Mouse (Mus musculus) kidney, adult 18-20 months (tissue): ENCODE measurements around the gene Tmem120b.

ENCODE experiments used
- DNase-seq: peaks from one replicate; pipeline ENCODE4 v3.0.0; 2021

Gene Tmem120b

DNA sequence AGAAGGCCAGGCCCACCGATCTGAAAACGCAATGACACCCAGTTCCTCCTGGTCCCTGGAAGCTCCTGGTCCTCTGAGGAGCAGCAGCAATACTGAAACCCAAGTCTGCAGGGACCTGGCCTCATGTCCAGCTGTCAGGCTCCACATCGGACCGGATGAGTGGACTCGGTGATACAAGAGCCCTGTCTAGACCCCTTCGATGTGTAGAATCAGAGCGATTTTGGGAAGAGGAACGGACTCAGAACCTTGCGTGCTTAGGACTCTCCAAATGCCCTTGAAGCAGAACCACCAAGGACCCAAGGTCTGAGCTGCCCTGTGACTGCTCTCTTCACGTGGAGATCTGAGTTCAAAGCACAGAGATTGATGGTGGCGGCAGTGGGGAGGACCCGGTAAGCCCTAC, at the start of gene Tmem120b:
Gene Tmem120b, plus strand, starts transcription at position 301 of the 400 bp plus-strand sequence.
- no peak for DNase-seq

DNA sequence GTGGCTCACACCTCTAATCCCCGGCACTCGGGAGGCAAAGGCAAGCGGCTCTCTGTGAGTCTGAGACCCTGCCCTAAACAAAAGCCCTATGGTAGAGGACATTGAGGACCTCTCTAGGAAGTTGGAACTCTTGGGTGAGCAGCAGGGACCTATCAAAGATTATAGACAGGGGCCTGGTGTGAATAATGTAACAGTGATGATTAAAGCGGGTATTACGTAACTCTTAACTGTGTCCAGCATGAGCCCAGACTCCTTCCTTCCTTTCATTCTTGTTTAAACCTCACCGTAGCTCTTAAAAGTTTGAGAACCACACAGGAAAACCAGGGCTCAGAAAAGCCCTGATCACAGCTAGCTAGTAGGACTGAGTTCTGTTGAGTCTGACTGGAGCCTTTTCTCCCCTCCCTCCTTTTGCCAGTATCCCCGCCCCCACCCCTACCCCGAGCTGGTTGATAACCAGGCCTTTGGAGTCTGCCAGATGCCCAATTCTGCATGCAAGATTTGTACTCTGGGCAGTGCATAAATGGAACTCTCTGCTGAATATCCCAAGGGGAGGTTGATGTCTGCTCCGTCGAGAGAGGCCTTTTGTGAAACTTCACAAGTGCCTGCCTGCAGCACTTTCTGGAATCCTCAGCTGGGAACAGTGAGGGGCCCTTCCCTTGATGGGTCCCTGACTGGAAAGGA, 48.7 kb upstream of the Tmem120b start:
- no peak for DNase-seq

DNA sequence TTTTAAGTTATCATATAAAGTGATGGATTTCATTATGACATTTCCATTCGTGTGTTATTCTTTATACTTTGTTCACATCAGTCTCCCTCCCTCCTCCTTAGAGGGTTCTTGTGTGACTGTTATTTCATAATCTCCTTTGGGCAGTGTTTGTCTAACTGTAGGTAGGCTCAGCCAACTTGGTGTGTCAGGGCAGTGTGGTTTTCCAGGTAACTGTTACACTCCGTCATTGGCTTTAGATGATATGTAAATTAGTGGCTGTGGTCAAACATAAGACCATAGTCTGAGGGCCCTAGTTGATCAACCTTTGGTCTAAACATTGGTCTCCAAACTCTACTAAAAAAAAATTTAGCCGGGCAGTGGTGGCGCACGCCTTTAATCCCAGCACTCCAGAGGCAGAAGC, 47.8 kb upstream of the Tmem120b start:
- no peak for DNase-seq

DNA sequence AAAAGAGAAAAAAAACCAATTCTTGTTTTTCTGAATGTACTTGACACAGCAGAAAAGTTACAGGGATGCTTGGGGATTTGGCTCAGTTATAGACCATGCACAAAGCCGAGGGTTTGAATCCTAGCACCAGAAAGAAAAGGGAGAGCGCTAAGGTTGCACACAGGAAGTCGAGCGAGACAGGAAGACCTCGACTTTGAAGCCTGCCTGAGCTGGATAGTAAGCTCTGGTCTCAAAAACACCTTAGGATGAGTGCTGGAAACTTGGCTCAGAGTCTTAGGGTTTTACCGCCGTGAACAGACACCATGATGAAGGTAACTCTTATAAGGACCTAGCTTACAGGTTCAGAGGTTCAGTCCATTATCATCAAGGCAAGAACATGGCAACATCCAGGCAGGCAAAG, 46.8 kb upstream of the Tmem120b start:
- DNase-seq = no peak

DNA sequence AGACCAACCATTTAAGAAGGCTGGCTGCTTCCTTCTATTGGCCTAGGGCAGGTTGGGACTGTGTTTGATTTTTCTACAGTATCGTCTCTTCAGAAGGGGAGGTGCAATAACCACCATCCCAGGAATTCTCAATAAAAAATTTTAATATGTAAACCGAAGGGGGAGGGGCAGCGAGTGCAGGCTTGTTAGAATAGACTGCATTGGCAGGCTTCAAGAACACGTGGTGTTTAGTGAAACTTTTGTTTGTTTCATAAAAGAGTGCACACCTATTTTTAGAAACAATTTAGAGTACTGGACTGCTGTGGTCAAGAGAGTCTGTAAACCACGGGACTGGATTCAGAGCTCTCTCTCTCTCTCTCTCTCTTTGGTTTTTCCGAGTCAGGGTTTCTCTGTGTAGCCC, 45.2 kb upstream of the Tmem120b start:
- no peak for DNase-seq

DNA sequence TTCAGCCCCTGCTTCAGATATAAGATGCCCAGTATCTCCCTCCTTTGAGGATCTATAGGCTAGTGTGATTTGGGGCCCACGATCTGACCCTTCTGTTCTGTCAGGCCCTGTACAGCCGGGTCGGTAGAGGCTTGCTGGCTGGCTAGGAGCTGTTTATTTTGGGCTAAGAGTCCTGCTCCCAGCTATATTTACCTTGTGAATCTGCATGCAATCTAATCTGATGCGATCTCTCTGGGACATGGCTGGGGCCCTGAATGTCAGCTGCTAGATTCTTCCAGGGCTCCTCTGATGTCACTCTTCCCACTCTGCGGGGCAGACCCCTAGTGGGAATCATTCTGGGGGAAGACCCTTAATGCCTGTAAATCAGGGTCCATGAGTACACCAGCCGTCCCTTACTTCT, 43.9 kb upstream of the Tmem120b start:
- no peak for DNase-seq

DNA sequence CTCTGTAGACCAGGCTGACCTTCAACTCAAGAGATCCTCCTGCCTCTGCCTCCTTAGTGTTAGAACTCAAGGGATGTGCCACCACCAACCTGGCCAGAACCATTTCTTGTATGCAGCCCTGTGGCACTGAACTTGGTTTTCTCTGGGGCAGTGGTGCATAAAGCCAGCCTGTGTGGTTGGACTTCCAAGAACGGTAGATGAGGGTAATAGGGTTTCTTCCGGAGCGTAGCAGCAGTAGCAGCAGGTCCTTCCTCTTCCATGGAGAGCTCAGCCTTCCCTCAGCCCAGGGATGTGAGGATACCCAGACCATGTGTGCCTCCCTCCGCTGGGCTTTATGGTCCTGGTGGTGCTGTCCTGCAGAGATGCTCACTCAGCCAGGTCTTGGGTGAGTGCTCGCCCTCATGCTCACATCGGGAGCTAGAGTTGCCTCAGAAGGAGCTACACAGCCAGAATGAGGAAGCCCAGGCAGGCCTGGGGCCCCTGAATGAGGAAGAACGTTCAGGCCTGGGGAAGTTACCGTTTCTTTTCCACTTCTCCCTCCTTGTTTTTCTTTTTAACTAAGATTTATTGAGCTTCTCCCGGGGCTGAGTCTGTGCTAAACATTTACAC, 43.1 kb upstream of the Tmem120b start:
- peak; percentile 31 for DNase-seq

DNA sequence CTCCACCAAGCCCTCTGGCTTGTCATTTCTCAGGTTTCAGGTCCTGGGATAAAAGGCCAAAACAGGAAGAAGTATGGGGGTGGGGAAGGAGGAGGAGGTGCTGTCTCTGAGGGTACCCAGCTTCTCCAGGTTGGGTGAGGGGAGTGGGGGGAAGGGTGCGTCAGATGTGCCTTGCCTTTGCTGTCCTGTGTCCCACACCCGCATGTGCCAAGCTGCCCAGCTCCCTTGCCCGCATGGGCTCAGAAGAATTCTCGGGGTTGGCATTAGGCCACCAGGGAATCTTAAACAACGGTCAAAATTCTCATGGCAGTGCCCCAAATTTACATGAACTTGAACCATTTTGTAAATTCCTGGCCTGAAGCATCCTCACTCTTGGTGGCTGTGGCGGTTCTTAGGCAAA, 41.8 kb upstream of the Tmem120b start:
- DNase-seq = peak; percentile 55

DNA sequence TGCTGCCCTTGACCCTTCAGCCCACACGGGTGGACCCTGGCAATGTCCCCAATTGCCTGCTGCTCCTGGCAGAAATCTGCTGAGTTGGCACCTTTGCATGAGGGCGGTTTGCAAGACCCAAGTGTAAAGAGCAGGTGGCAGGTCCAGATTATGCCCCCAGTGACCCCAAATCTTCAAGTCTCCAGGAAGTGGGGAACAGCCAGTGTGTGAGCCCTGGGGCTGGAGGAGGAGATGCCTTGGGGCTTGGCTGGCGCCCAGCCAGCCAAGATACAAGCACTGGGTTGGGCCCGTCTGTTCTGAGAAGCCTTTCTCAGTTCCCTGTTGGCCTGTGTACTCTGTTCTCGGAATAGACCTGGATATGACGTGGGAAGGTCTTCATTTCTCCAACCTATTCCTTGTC, 40.8 kb upstream of the Tmem120b start:
- DNase-seq = peak; percentile 49

DNA sequence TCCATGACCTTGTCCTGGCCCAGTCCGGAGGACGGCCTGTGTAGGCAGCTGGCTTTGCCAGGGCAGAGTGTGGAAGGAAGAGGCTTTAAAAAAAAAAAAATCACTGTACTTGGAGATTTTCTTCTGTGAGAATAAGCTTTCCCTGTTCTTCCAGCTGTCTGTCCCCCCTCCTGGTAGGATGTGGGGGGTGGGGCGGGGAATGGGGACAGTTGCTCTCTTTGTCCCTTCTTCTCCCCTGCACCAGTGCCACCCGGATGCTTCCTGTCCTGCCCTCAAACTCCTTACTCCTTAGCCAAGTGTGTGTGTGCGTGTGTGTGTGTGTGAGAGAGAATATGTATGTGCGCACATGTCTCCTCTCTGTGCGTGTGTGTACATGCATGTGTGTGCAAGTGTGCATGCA, 38.5 kb upstream of the Tmem120b start:
- no peak for DNase-seq

DNA sequence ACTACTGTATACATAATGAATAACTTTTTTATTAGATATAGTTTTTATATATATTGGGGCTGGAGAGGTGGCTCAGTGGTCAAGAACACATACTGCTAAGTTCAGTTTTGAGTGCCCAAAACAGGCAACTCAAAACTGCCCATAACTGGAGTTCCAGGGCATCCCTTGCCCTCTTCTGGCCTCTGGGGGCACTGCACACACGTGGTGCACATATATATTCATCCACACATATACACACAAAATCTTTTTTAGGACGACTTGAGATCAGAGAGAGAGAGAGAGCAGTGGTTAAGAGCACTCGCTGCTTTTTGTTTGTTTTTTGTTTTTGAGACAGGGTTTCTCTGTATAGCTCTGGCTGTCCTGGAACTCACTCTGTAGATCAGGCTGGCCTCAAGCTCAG, 36.9 kb upstream of the Tmem120b start:
- DNase-seq = no peak

DNA sequence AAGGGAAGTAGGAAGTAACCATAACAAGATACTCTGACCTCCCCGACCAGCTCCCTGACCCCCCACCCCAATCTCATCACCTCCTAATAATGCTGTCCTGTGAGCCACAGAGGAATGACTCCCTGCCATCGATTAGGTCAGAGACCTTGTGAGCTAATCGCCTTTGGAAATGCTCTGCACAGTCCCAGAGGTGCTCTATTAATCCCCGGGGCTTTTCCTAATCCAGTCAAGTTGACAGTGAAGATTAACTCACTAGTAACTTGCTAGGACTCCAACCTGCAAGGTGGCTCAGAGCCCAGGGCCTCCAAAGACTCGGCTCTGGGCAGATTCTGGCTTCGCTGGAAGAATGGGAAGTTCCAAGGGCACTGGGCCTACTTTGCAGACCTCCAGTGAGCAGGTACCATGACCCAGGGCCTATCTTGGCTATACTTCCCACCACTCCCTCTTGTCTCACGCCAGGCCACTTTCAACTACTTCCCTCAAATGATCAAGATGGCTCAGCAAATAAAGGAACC, 34.5 kb upstream of the Tmem120b start:
- no peak for DNase-seq

DNA sequence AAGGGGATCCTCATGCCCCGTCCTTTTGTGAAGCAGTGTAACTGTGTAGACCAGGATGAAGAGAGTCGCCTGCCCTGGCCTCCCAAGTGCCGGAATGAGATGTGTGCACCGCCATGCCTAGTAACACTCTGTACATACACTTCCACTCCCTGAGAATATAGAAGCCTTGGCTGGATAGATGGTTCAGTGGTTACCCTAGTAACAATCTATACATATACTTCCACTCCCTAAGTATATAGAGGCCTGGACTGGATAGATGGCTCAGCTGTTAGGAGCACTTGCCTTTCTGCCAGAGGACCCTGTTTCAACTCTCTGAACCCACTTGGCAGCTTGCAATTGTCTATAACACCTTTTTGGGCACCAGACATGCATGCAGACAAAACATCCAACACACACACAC, 33.1 kb upstream of the Tmem120b start:
- no peak for DNase-seq

DNA sequence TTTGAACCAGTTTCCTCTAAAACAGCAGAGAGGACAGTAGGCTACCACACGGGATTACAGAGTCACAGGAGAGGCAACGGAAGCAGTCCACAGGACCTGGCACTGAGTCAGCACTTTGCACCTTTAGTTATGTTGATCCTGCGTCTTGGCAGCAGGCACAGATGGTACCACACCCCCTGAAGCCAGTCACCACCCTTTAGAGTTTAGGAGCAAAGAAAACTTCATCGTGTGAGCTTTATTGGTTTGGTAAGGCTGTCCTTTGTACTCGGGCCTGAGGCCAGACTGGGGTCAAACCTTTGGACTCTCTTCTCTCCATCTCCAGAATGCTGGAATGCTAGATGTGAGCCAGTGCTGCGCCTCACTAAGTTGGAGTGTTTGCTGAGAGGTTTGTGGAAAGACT, 32.7 kb upstream of the Tmem120b start:
- peak; percentile 81 for DNase-seq

DNA sequence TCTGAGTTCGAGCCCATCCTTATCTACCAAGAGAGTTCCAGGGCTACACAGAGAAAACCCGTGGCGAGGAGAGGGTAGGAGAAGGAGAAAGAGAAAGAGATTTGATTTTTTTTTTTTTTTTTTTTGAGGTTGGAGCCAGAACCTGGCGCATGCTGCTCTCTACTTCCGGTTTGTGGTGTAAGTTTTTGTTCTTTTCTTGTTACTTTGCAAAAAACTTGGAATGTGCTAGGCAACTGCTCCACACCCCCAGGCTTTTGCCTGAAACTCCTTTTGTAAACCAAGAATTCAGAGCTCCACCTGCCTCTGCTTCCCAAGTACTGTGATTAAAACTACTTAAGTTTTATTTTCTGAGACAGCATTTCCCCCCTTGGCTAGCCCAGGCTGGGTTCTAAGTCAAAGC, 30.1 kb upstream of the Tmem120b start:
- DNase-seq = no peak

DNA sequence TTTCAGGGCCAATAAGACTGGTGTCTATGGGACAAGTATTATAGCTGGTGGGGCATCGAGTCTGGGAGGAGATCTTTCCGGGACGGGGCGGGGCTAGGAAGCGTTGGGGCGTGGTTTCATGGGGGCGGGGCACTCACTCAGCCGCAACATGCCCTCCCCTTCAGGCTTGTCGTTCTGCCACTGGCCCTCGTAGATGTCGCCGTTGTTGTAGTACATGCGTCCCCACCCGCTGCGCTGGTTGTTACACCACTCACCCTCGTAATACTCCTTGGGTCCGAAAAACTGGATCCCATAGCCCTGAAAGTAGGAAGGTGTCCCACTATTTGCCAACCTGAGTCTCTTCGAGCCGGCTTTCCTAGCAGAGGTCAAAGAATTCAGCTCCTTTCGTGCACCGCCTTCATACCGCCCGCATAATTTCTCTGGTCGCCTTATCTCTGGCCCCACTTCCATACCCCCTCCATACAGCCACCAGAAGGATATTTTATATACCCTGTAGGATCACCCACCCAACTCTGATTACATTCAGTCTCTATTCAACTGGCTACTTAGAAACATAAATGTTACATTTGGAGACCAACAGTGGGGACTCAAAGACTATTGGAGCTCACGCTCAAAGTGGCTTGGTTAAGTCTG, 29.0 kb upstream of the Tmem120b start:
- DNase-seq = peak; percentile 85

DNA sequence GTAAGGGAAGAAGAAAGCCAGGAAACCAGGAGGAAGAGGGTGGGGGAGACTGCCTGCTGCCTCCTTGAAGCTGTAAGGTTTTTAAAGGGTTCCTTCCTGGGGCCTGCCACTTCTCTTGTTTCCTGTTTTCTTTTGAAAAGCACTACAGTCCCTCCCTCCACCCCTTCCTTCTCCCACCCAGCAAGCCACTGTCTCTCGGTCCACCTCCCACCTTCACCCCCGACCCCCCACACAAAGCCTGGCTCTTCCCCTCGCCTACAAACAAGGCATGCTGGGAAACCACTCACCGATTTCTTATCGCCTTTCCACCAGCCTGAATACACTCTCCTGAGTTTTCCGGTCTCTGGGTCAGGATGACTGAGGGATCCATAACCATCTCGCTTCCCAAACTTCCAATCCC, 27.4 kb upstream of the Tmem120b start:
- no peak for DNase-seq

DNA sequence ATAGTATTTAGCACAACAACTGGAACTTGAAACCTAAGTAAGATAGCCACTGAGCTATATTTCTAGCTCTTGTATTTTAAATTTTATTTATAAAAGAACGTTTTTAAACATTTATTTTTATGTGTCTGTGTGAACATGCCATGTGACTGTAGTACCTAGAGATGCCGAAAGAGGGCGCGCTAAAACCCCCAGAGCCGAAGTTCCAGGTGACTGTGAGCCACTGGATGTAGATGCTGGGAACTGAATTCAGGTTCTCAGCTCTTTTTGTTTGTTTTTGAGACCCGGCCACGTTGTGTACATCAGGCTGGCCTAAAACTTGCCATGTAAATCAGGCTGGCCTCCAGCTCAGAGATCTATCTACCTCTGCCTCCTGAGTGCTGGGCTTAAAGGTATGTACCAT, 24.4 kb upstream of the Tmem120b start:
- no peak for DNase-seq

DNA sequence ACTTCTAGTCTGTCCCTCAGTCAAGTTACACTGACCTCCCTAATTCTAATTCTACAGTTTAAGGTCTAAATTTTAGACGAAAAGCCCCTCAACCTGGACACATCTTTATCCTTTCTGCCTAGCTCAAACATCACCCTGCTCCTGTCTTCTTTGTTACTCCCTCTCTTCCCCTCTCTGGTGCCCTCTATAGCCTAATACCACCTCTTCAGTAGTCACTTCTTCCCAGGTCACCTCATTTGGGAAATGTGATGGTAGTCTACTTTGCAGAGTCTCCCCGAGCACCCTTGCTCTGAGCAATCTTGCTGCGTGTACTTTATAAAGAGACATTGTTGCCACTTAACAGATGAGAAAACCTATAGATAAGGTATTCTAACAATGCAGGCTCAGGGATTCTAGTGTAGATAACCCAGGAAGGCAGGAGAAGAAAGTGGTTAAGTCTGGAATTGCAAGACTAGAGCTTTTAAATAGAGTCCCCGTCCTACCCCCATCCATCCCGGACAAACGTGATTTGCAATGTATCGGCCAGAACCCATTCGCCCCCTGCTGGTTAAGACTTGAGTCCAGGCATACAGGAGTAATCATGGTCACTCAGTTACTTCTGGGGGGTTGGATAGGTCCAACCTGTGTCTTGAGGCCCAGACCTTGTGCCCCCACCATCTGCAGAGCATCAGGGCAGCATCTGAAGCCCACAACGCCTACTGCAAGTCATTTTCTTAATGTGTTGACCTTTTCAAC, 22.5 kb upstream of the Tmem120b start:
- peak; percentile 76 for DNase-seq

DNA sequence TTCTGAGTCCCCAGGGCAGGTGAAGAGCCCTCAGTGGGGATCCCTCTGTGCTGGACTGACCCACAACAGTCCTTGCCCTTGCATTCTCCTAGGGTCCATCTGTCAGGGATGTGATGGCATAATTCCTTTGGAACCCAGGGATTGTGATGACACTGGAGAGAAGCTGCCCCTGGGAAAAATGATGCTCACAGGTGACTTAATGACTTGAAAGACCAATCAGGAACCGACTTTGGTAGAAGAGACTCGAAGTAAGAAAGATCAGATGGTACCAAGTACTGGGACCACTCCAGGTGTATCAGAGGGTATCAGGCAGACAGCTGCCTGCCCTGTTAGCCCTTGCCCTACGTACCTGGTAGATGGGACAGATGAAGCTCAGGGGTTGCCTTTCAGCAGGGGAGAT, 21.3 kb upstream of the Tmem120b start, which contains the start of gene Morn3:
Gene Morn3, minus strand, starts transcription at position 101 of the 400 bp plus-strand sequence.
- DNase-seq = no peak

DNA sequence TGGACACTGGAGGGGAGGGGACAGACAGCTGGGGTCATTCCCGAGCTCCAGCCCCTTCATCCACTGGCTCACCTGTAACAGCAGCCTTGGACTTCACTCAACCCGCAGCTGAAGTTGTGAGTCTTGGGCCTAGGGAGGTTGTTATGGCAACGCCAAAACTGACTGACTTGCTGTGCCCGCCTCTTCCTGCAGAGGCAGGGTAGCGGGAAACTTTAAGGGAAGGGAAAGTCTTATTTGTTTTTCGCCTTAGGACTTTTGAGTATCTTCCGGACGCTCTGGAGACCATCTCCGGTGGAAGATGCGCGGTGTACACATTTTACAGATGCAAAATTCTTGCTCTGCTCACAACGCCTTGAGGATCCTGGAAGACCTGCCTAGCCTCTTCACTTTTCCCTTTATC, 18.9 kb upstream of the Tmem120b start:
- DNase-seq = no peak

DNA sequence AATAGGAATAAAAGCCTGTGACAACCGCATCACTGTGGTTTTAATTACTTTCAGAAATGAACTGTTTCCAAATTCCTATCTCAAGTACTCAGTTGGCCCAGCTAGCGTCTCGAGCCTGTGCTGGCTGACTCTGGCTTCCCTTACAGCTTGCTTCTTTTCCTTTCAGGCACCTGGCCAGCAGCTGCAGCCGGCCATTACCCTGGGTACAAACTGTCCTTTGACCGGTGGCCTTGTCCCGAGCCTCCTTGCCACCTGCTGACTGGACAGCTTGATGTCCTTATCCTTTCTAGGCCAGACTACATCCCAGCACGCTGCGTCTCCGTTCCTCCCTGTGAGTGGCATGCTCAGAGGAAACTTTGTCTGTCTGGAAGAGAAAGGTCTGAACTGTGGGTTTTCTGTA, 17.3 kb upstream of the Tmem120b start:
- DNase-seq = peak; percentile 61

DNA sequence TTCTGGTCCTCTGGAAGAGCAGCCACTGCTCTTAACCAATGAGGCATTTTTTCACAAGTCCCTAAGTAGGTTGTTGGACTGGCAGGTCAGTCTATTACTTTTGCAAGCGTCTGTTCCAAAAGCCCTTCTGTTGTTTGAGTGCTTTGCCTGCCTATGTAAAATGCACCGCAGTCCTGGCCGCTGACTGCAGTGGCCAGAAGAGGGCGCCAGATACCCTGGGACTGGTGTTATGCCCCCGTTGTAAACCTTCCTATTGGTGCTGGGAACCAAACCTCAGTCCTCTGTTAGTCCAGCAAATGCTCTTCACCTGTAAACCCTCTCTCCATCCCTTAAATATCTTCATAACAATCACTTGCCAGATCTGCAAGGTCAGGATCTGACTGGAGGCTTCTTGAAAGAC, 16.5 kb upstream of the Tmem120b start:
- no peak for DNase-seq
